Mouse (Mus musculus): ENCODE measurements around the gene Notch1.

DNA sequence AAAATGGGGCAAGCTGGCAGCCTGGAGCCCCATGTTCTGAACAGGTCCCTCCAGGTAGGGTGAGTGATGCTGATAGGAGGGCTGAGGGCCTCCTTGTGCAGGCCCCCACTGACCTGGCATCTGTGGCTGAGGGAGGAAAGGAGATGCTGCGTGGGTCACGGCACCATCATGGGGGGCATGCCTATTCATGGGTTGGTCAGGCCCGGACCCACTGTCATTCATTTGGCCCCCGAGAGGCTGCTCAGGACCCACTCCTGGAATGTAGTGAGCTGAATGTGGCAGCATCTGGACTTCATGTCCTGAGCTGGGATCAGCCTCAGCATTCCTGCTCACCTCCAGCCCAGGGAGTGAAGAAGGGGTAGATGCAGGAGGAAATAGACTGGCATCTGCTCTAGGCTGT, 75.2 kb downstream of the Notch1 start:
- no peak for TF ChIP-seq CTCF (IDR thresholded peaks at IDR 0.05; ENCODE audit: low read depth, low read length)
- TF ChIP-seq GATA1 (IDR thresholded peaks at IDR 0.05; ENCODE audit: borderline replicate concordance, low read length) = no peak
